Mouse (Mus musculus) embryonic facial prominence, embryonic 11.5 days (tissue): ENCODE data around the gene Mdk. TPM values are rescaled to one million over a fixed set of nuclear protein-coding genes. Genes with fewer than 3 reads are reported as not detected.

Experiments
- ATAC-seq: fragments of 200-750 bp; cut with Nextera tagmentation; replicated peaks from 2 replicates; pipeline ENCODE4 v1.8.0; 2017; ENCODE audit warnings: low read depth; ENCODE audit not compliant: insufficient number of reproducible peaks, low FRiP score, low TSS enrichment
- DNase-seq: peaks from one replicate; pipeline ENCODE4 v3.0.0-alpha.2; 2015; ENCODE audit warnings: low spot score
- H3K27ac ChIP-seq: fragments of 300-500 bp; sonication (generic); replicated peaks from 2 replicates; pipeline ENCODE4 v1.5.1; 2014; ENCODE audit warnings: mild to moderate bottlenecking, low read depth, low read length, control low read depth
- H3K27me3 ChIP-seq: fragments of 300-500 bp; sonication (generic); 2 replicates; pipeline ENCODE4 v1.6.1; 2014; ENCODE audit warnings: mild to moderate bottlenecking, low read length, moderate library complexity, mixed read lengths; ENCODE audit not compliant: control insufficient read depth, insufficient read depth
- H3K36me3 ChIP-seq: fragments of 300-500 bp; sonication (generic); replicated peaks from 2 replicates; pipeline ENCODE4 v1.6.1; 2014; ENCODE audit warnings: low read depth, mild to moderate bottlenecking, low read length, moderate library complexity, mixed read lengths; ENCODE audit not compliant: control insufficient read depth, insufficient read depth
- H3K4me1 ChIP-seq: fragments of 300-500 bp; sonication (generic); 2 replicates; pipeline ENCODE4 v1.6.1; 2014; ENCODE audit warnings: low read length, mixed read lengths; ENCODE audit not compliant: control insufficient read depth, insufficient read depth
- H3K4me2 ChIP-seq: fragments of 300-500 bp; sonication (generic); 2 replicates; pipeline ENCODE4 v1.6.1; 2014; ENCODE audit warnings: low read depth, mild to moderate bottlenecking, control low read depth, low read length, moderate library complexity
- H3K4me3 ChIP-seq: fragments of 300-500 bp; sonication (generic); 2 replicates; pipeline ENCODE4 v1.5.1; 2014; ENCODE audit warnings: low read depth, low read length, control low read depth
- H3K9ac ChIP-seq: fragments of 300-500 bp; sonication (generic); replicated peaks from 2 replicates; pipeline ENCODE4 v1.6.1; 2014; ENCODE audit warnings: mild to moderate bottlenecking, control low read depth, low read length
- H3K9me3 ChIP-seq: fragments of 300-500 bp; sonication (generic); replicated peaks from 2 replicates; pipeline ENCODE4 v1.6.1; 2016; ENCODE audit warnings: mild to moderate bottlenecking, low read length, inconsistent platforms, mixed read lengths; ENCODE audit not compliant: control insufficient read depth
- WGBS: fragments of 180-500 bp; shearing (Covaris S2); extraction: QIAGEN DNeasy Blood & Tissue Kit; methylation state at CpG from one replicate; pipeline ENCODE4 v1.1.7; 2014; 5-methylcytosine and 5-hydroxymethylcytosine counted together
- polyA plus RNA-seq: library from polyadenylated mRNA; unstranded; fragments of >200 nt; fragmentation: Nextera tagmentation; extraction: Ambion mirVana; gene quantifications from 2 replicates; pipeline ENCODE4 v1.2.1, GENCODE M21; 2014

Gene Mdk
- polyA plus RNA-seq: 1,845 and 1,892 TPM in 2 replicates

- under 1% methylated on average over 16 of the region's 16 CpGs for WGBS
- DNase-seq (peak; percentile 75), ATAC-seq (no peak)
- Histone ChIP-seq H3K36me3 (no peaks in the 10 kb centered on the region; the same call in 1 of the 2 replicates), H3K27me3 (no peaks in the 10 kb centered on the region), H3K4me3 (peak within 1 kb of the TSS; percentile 87), H3K9ac (peak within 1 kb of the TSS; percentile 99), H3K9me3 (no peaks in the 10 kb centered on the region), H3K27ac (peak within 1 kb of the TSS; percentile 98), H3K4me1 (peaks cover 17% of the 10 kb centered on the region), H3K4me2 (peak within 1 kb of the TSS; percentile 86)
These were observed at the start of gene Mdk for GRCm38 (mm10) chr2:91932160-91932711. Gene Mdk (minus strand): TSS chr2:91932297.

GRCm38 (mm10) chr2:91980830-91981229 is 48.7 kb upstream of the Mdk start:
- Histone ChIP-seq H3K4me1 (peaks cover 3% of the 10 kb centered on the region), H3K9ac (no peak overlapping the region), H3K27ac (no peak overlapping the region), H3K36me3 (no peaks in the 10 kb centered on the region), H3K4me2 (no peak overlapping the region), H3K9me3 (no peaks in the 10 kb centered on the region), H3K4me3 (no peak overlapping the region), H3K27me3 (peaks cover 12% of the 10 kb centered on the region)
- 45% methylated on average over 5 of the region's 5 CpGs for WGBS
- ATAC-seq (no peak), DNase-seq (no peak)

GRCm38 (mm10) chr2:91980245-91980644 is 48.1 kb upstream of the Mdk start:
- H3K4me3 ChIP-seq: no peak overlapping the region
- H3K9ac ChIP-seq: no peak overlapping the region
- H3K9me3 ChIP-seq: no peaks in the 10 kb centered on the region
- no peaks in the 10 kb centered on the region for H3K36me3 ChIP-seq
- ATAC-seq (no peak), DNase-seq (no peak)
- no peak overlapping the region for H3K4me2 ChIP-seq
- 7% methylated on average over 4 of the region's 4 CpGs for WGBS
- no peak overlapping the region for H3K27ac ChIP-seq
- H3K27me3 ChIP-seq: peaks cover 17% of the 10 kb centered on the region
- peaks cover 4% of the 10 kb centered on the region for H3K4me1 ChIP-seq

GRCm38 (mm10) chr2:91978547-91978946 is 46.5 kb upstream of the Mdk start:
- 43% methylated on average over 2 of the region's 2 CpGs for WGBS
- Histone ChIP-seq H3K4me1 (peaks cover 4% of the 10 kb centered on the region), H3K27me3 (peaks cover 34% of the 10 kb centered on the region)

GRCm38 (mm10) chr2:91977960-91978359 is 45.9 kb upstream of the Mdk start:
- Histone ChIP-seq H3K27ac (no peak overlapping the region), H3K36me3 (no peaks in the 10 kb centered on the region), H3K9ac (no peak overlapping the region), H3K27me3 (peaks cover 36% of the 10 kb centered on the region), H3K4me1 (peaks cover 4% of the 10 kb centered on the region), H3K4me3 (no peak overlapping the region), H3K4me2 (no peak overlapping the region), H3K9me3 (no peaks in the 10 kb centered on the region)
- 80% methylated on average over 4 of the region's 4 CpGs for WGBS
- ATAC-seq (no peak), DNase-seq (no peak)

More at GRCm38 (mm10) chr2:91978547-91978946, 46.5 kb upstream of the Mdk start:
- Histone ChIP-seq H3K9me3 (no peaks in the 10 kb centered on the region), H3K36me3 (no peaks in the 10 kb centered on the region), H3K4me2 (no peak overlapping the region), H3K4me3 (no peak overlapping the region), H3K27ac (no peak overlapping the region), H3K9ac (no peak overlapping the region)
- ATAC-seq (no peak), DNase-seq (no peak)

GRCm38 (mm10) chr2:91975581-91976541 is 43.8 kb upstream of the Mdk start, which contains the start of gene Dgkz:
Gene Dgkz (minus strand): TSS chr2:91975864.
- Histone ChIP-seq H3K9ac (peak within 1 kb of the TSS; percentile 37), H3K4me2 (peak within 1 kb of the TSS; percentile 69), H3K27me3 (peaks cover 38% of the 10 kb centered on the region), H3K36me3 (no peaks in the 10 kb centered on the region), H3K9me3 (no peaks in the 10 kb centered on the region), H3K4me1 (peaks cover 8% of the 10 kb centered on the region), H3K27ac (no peak within 1 kb of the TSS), H3K4me3 (peak within 1 kb of the TSS; percentile 18)
- DNase-seq: no peak
- peak; percentile 40; the same call in 1 of the 2 replicates for ATAC-seq
- under 1% methylated on average over 79 of the region's 79 CpGs for whole genome bisulfite sequencing

GRCm38 (mm10) chr2:91973416-91974135 is 41.5 kb upstream of the Mdk start:
- no peak overlapping the region for H3K27ac ChIP-seq
- H3K27me3 ChIP-seq: peaks cover 38% of the 10 kb centered on the region
- no peak overlapping the region for H3K4me2 ChIP-seq
- DNase-seq: no peak
- 26% methylated on average over 7 of the region's 7 CpGs for WGBS
- peaks cover 8% of the 10 kb centered on the region for H3K4me1 ChIP-seq
- ATAC-seq: no peak
- H3K36me3 ChIP-seq: no peaks in the 10 kb centered on the region
- no peak overlapping the region for H3K9ac ChIP-seq
- H3K9me3 ChIP-seq: no peaks in the 10 kb centered on the region
- H3K4me3 ChIP-seq: no peak overlapping the region
